Mouse (Mus musculus) cortical plate, adult 2 months (tissue): ENCODE measurements around the gene Sbk1.
"Not testable (repeated sequence)": the region's sequence is repeated elsewhere in the genome, so short reads cannot be mapped to it uniquely, and the experiment has no call there.

Experiments
- CTCF ChIP-seq: fragments of 200-500 bp; IDR thresholded peaks from 2 replicates; pipeline ENCODE4 v1.5.1; 2011; ENCODE audit warnings: mild to moderate bottlenecking, control low read depth, low read length; ENCODE audit not compliant: insufficient read depth; ENCODE audit errors: extremely low read depth
- POLR2A ChIP-seq: fragments of 200-500 bp; IDR thresholded peaks from 2 replicates; pipeline ENCODE4 v1.6.1; 2011; ENCODE audit warnings: mild to moderate bottlenecking, low read length, control low read depth; ENCODE audit not compliant: insufficient read depth; ENCODE audit errors: extremely low read depth

- TF ChIP-seq CTCF, POLR2A: not testable (repeated sequence)
These were observed 53.3 kb downstream of the Sbk1 start for GRCm38 (mm10) chr7:126325576-126326273.
